Mouse (Mus musculus) embryonic facial prominence, embryonic 10.5 days (tissue): ENCODE data around the gene Cacnb3. TPM values are rescaled to one million over a fixed set of nuclear protein-coding genes. Genes with fewer than 3 reads are reported as not detected.

Experiments
- DNase-seq: peaks from one replicate; pipeline ENCODE4 v3.0.0-alpha.2; 2017; ENCODE audit warnings: low spot score
- H3K27ac ChIP-seq: fragments of 300-500 bp; sonication (generic); replicated peaks from 2 replicates; pipeline ENCODE4 v1.5.1; 2016; ENCODE audit warnings: mild to moderate bottlenecking
- H3K27me3 ChIP-seq: fragments of 300-500 bp; sonication (generic); replicated peaks from 2 replicates; pipeline ENCODE4 v1.6.1; 2016; ENCODE audit warnings: low read depth, mild to moderate bottlenecking; ENCODE audit not compliant: poor library complexity, severe bottlenecking
- H3K36me3 ChIP-seq: fragments of 300-500 bp; sonication (generic); replicated peaks from 2 replicates; pipeline ENCODE4 v1.6.1; 2016; ENCODE audit warnings: mild to moderate bottlenecking, moderate library complexity
- H3K4me1 ChIP-seq: fragments of 300-500 bp; sonication (generic); 2 replicates; pipeline ENCODE4 v1.6.1; 2016
- H3K4me3 ChIP-seq: fragments of 300-500 bp; sonication (generic); 2 replicates; pipeline ENCODE4 v1.5.1; 2016; ENCODE audit warnings: mild to moderate bottlenecking, moderate library complexity
- H3K9me3 ChIP-seq: fragments of 300-500 bp; sonication (generic); 2 replicates; pipeline ENCODE4 v1.6.1; 2016; ENCODE audit warnings: mild to moderate bottlenecking
- WGBS: fragments of 180-500 bp; shearing (Covaris S2); methylation state at CpG from one replicate; pipeline ENCODE4 v1.1.7; 2016; 5-methylcytosine and 5-hydroxymethylcytosine counted together
- polyA plus RNA-seq: library from polyadenylated mRNA; unstranded; fragments of >200 nt; fragmentation: Nextera tagmentation; extraction: Ambion mirVana; gene quantifications from 2 replicates; pipeline ENCODE4 v1.2.1, GENCODE M21; 2016

Cacnb3 gene
- polyA plus RNA-seq, 1 experiment from 2014 or later, result 37.0 TPM

DNA sequence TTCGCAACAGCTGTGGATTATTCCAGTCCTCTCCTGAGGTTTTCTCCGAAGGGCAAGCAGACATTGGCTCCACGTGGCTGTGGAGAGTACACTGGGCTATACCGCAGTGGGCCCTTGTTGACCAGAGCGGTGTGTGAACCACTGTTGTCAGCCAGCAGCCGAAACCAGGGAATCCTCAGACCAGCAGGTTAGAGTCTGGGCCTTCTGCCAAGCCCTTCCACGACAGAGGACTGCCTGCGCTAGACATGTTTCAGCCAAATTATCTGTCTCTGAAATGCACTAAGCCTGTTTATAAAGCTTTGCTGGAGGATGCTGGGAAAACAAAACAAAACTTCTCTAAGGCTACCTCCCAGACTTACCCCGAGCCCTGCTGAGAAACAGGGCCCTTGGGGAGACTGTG, 16.1 kb upstream of the Cacnb3 start:
- no peak for DNase-seq
- H3K36me3 ChIP-seq, result no peaks in the 10 kb centered on the region
- H3K27me3 ChIP-seq, result peaks cover 25% of the 10 kb centered on the region
- peaks cover 24% of the 10 kb centered on the region for H3K4me1 ChIP-seq
- 73% methylated on average over 9 of the region's 9 CpGs for WGBS
- peaks cover 4% of the 10 kb centered on the region; the same call in 1 of the 2 replicates for H3K9me3 ChIP-seq
- H3K27ac ChIP-seq, result no peak overlapping the region
- H3K4me3 ChIP-seq, result no peak overlapping the region

DNA sequence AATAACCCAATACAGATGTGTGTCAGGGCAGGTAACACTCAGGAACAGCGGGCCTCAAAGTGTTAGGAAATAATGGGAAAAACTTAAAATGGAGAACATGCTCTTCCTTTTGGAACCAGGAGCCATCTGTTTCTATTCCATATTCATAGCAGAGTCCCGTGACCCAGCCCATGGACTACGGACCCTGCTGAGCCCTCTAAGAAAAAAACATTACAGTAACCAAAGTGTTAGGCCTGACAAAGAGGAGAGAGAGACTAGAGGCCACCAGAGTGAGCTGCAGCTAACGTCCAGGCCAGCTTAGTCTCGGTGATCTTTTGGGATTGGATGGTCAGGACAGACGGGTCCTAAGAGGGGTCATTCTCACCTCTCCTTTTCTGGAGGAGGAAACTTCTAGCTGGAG, 15.7 kb upstream of the Cacnb3 start:
- no peak overlapping the region for H3K4me3 ChIP-seq
- no peak for DNase-seq
- H3K4me1 ChIP-seq, result peaks cover 20% of the 10 kb centered on the region
- no peak overlapping the region for H3K27ac ChIP-seq
- peaks cover 25% of the 10 kb centered on the region for H3K27me3 ChIP-seq
- WGBS, result 55% methylated on average over 6 of the region's 6 CpGs
- peaks cover 4% of the 10 kb centered on the region; the same call in 1 of the 2 replicates for H3K9me3 ChIP-seq
- H3K36me3 ChIP-seq, result no peaks in the 10 kb centered on the region

DNA sequence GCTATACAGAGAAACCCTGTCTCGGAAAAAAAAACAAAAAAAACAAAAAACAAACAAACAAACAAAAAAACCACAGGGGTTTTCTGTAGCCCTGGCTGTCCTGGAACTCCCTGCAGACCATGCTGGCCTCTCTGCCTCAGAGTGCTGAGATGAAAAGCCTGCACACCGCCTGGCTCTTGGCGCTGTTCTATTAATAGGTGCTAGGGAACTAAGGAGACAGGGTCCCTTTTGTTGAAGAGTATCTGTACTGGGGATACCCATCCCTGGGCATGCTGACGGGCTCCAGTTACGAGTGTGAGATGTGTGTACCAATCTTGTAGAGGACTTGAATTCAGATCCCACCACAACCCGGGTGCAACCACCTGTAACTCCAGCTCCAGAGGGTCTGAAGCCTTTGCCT, 14.9 kb upstream of the Cacnb3 start:
- no peak for DNase-seq
- Histone ChIP-seq H3K27ac (no peak overlapping the region), H3K4me3 (no peak overlapping the region), H3K36me3 (no peaks in the 10 kb centered on the region), H3K9me3 (peaks cover 4% of the 10 kb centered on the region; the same call in 1 of the 2 replicates), H3K4me1 (peaks cover 15% of the 10 kb centered on the region), H3K27me3 (peaks cover 22% of the 10 kb centered on the region)
- 61% methylated on average over 6 of the region's 6 CpGs for WGBS

DNA sequence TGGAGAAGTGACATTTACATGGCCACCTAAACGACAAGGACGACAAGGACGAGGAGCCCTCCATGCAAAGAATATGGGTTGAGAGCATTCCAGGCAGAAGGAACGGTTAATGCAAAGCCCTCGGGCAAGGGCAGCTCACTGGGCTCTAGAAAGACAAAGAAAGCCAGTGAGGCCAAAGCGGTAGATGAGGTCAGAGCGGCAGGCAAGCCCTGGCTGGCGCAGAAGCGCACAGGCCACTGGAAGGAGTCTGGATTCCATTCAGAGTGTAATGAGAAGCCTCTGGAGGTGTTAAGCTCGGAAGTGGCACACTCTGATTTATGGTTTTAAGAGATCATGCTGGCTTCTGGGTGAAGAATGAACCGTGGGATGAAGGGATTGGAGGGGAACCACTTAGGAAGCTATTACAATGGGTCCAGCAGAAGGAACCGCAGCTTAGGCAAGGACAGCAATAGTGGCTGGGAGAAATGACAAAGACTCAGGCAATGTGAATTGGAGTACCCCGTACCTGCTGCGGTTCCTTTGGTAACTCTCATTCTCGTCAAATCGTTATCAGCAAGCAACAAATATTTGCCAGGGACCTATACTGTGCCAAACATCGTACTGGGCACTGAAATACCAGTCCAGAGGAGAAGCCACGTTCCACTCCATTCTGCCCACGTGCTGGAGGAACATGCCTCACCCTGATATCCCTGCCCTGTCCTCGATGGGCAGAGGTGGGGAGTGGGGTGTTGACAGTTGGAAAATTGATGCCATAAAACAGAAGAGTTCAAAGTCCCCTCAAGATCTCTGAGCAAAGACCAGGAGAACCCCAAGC, 14.1 kb upstream of the Cacnb3 start:
- 32% methylated on average over 20 of the region's 20 CpGs for WGBS
- DNase-seq, result peak; percentile 42
- H3K27ac ChIP-seq, result no peak overlapping the region
- H3K4me3 ChIP-seq, result peak overlapping the region; percentile 11
- peaks cover 4% of the 10 kb centered on the region; the same call in 1 of the 2 replicates for H3K9me3 ChIP-seq
- no peaks in the 10 kb centered on the region for H3K36me3 ChIP-seq
- peaks cover 15% of the 10 kb centered on the region for H3K4me1 ChIP-seq
- H3K27me3 ChIP-seq, result peaks cover 17% of the 10 kb centered on the region

DNA sequence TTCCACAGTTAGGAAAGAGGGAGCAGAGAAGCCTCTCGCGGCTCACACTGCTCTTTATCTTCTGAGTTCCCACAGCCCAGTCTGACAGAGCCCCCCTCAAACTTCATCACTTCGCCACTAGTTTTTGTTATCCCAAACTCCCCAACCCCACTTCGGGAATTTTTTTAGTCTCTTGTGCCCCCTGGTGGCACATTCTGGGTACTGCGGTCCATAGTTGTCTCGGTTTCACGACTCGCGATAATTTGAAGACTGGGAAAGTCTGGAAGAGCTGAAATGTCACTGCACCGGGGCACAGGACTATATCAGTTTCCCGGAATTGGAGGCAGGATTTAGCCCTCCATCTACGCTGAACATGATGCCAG, 13.5 kb upstream of the Cacnb3 start:
- no peaks in the 10 kb centered on the region for H3K36me3 ChIP-seq
- 2% methylated on average over 12 of the region's 12 CpGs for WGBS
- H3K27ac ChIP-seq, result no peak overlapping the region
- peaks cover 22% of the 10 kb centered on the region for H3K27me3 ChIP-seq
- H3K9me3 ChIP-seq, result peaks cover 4% of the 10 kb centered on the region; the same call in 1 of the 2 replicates
- peak; percentile 89 for DNase-seq
- peak overlapping the region; percentile 11 for H3K4me3 ChIP-seq
- peaks cover 16% of the 10 kb centered on the region for H3K4me1 ChIP-seq

DNA sequence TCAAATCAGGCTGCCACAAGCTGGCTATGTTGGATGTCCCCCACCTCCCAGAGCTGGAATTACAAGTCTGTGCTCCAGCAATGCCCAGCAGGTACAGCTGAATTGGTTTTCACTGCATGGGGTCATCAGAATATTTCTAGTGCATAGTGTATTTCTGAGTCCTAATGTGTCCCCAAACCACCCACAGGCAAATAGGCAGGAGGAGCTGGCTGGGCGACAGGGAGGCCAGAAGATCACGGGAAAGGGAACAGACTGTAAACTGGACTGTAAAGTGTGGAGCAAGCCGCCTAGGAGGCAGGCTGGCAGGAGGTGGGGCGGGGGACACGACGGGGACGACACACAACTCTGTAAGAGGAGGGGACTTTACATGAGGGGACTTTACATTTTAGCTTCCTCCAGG, 8.4 kb upstream of the Cacnb3 start:
- Histone ChIP-seq H3K4me1 (peaks cover 22% of the 10 kb centered on the region), H3K36me3 (no peaks in the 10 kb centered on the region), H3K9me3 (peaks cover 4% of the 10 kb centered on the region; the same call in 1 of the 2 replicates), H3K27me3 (peaks cover 27% of the 10 kb centered on the region), H3K27ac (no peak overlapping the region), H3K4me3 (no peak overlapping the region)
- DNase-seq, result no peak
- WGBS, result 7% methylated on average over 7 of the region's 7 CpGs

DNA sequence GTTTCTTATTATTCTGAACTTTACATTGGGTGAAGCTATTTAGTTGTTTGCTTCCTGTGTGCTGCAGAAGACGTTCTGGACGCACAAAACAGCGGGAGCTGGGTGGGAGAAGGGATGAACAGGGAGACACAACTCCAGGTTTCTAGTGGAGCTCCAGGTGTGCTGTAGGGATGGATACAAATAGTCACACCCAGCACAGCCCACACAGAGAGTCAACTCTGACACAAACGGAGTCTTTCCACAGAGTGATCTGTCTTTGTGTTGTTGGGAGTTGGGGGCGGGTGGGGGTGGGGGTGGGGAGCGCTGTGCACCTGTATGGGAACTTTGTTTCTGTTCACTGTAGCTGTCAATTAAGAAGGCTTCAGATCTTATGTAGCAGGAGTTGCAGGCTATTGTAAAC, 7.9 kb upstream of the Cacnb3 start:
- peaks cover 31% of the 10 kb centered on the region for H3K27me3 ChIP-seq
- no peaks in the 10 kb centered on the region for H3K36me3 ChIP-seq
- WGBS, result 15% methylated on average over 6 of the region's 6 CpGs
- DNase-seq, result no peak
- no peak overlapping the region for H3K4me3 ChIP-seq
- H3K9me3 ChIP-seq, result peaks cover 4% of the 10 kb centered on the region; the same call in 1 of the 2 replicates
- no peak overlapping the region for H3K27ac ChIP-seq
- peaks cover 22% of the 10 kb centered on the region for H3K4me1 ChIP-seq

DNA sequence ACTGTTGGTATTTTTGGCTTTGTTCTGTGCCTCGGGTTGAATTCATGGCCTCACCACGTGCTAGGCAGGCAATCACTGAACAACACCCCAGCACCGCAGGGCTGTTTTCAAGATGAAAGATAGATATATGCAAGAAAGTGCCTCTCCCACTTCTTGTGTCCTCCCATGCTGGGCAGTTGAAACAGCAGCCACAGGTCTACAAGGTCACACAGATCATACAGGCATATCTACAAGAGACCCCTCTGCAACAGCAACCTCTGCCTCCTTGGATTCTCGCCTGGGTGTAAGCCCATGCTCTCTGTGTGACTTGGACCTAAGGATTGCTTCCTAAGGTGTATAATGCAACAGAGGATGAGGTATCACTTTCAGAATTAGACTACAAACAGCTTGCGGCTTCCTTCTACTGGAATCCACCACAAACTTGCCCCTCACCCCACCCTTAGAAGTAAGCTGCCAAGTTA, 7.2 kb upstream of the Cacnb3 start:
- Histone ChIP-seq H3K36me3 (no peaks in the 10 kb centered on the region), H3K27me3 (peaks cover 38% of the 10 kb centered on the region), H3K4me1 (peaks cover 26% of the 10 kb centered on the region), H3K4me3 (no peak overlapping the region), H3K9me3 (peaks cover 1% of the 10 kb centered on the region; the same call in 1 of the 2 replicates), H3K27ac (no peak overlapping the region)
- 61% methylated on average over 5 of the region's 5 CpGs for WGBS
- no peak for DNase-seq

DNA sequence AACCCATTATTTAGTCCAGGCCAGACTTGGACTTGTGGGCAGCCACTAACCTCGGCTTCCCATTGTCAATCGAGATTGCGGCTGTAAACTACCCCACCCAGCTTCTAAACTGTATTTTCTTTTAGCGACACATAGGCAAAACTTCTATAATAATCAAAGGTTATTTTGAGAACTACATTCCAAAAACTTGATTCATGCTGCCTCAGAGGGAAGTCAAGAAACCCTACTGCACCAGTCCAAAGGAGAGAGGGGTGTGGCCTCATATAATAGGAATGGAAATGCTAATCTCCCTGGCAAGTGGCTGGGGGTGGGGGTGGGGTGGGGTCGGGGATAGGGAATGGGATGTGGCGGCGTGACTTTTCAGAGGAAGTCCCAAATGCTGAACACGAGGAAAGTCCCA, 4.6 kb upstream of the Cacnb3 start:
- H3K36me3 ChIP-seq, result no peaks in the 10 kb centered on the region

DNA sequence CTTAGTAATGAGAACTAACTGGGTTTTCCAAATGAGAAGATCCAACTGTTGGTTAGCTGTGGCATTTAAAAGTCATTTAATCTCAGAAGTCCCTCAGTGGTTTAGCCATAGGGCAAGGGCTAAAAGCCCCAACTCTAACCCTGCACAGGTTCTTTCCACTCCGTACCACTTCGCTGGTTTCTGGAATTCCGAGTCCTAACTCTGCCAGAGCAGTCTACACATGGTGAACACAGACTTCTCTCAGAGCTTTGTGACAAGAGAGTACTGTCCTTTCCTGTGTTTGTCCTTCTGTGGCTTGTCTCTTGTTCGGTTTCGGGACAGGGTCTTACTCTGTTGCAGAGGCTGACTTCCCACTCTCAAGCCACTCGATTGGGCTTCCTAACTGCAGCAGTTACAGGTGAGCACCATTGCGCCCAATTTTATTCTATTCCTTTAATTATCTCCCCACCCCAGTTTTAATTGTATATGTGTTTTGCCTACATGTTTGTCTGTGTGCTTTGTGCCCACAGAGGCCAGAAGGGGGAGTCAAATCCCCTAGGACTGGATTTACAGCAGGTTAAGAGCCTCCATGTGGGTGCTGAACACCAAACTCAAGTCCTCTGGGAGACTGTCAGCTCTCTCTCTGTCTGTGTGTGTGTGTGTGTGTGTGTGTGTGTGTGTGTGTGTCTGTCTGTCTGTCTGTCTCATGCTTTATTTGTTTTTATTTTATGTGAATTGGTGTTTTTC, 4.0 kb upstream of the Cacnb3 start:
- Histone ChIP-seq H3K36me3 (no peaks in the 10 kb centered on the region), H3K27ac (no peak overlapping the region), H3K4me1 (peaks cover 58% of the 10 kb centered on the region), H3K27me3 (peaks cover 68% of the 10 kb centered on the region), H3K9me3 (no peaks in the 10 kb centered on the region; the same call in 1 of the 2 replicates), H3K4me3 (no peak overlapping the region)
- WGBS, result 72% methylated on average over 7 of the region's 7 CpGs
- DNase-seq, result no peak

More for the DNA sequence above, 4.6 kb upstream of the Cacnb3 start:
- WGBS, result 37% methylated on average over 8 of the region's 8 CpGs
- Histone ChIP-seq H3K27ac (no peak overlapping the region), H3K4me1 (peaks cover 53% of the 10 kb centered on the region), H3K27me3 (peaks cover 64% of the 10 kb centered on the region), H3K9me3 (no peaks in the 10 kb centered on the region; the same call in 1 of the 2 replicates), H3K4me3 (no peak overlapping the region)
- DNase-seq, result no peak

DNA sequence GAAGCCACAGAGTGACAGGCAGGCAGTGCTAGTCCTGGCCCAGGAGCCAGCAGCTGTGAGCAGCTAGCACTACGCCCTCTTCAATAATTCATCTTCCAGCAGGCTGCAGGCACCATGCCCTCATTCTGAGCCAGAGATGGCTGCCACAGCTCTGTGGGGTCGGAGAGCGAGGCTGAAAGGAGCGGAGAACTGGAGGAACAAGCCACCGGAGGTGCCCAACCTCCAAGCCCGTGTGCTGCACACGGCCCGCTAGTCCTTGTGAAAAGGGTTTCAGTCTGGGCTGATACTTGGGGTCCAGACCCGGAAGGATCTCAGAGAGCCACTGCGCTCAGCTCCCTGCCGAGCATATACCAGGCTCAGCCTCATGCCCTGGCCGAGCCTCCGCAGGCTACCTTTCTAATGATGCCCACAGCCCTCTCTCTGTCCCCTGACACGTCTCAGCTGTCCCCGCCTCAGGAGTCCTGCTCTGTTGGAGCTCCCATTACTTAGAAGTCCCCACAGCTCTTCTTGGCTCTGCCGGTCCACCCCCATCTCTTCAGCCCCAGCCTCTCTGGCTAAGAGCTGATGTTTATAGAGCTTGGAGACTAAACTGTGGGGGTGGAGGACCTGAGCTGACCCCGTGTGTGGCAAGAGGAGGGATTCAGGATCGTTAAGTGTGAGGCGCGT, 1.9 kb upstream of the Cacnb3 start:
- peak overlapping the region; percentile 42 for H3K4me3 ChIP-seq
- H3K4me1 ChIP-seq, result peaks cover 68% of the 10 kb centered on the region
- peak overlapping the region; percentile 78 for H3K27ac ChIP-seq
- WGBS, result 9% methylated on average over 20 of the region's 20 CpGs
- peaks cover 71% of the 10 kb centered on the region for H3K27me3 ChIP-seq
- DNase-seq, result peak; percentile 59
- H3K36me3 ChIP-seq, result no peaks in the 10 kb centered on the region
- no peaks in the 10 kb centered on the region; the same call in 1 of the 2 replicates for H3K9me3 ChIP-seq

DNA sequence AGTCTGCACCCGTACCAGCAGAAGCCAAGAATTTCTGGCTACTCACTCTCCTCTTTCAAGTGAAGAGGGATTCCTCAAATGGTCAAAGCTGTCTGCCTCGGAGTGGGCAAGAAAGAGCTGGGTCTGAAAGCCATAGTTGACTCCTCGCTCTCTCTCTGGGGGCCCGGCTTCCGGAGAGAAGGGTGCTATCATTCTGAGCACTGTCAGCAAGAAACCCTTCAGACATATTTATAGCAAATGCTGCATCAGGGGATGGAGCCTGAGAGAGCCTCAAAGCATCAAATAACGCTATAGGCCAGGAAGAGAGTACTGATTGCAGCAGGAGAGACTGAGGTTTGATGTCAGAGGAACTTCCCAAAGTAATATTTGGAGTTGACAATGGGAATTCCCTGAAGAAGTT, 1.2 kb upstream of the Cacnb3 start:
- DNase-seq, result no peak

More for the DNA sequence above, 1.2 kb upstream of the Cacnb3 start:
- Histone ChIP-seq H3K36me3 (no peaks in the 10 kb centered on the region), H3K4me1 (peaks cover 75% of the 10 kb centered on the region), H3K27me3 (peaks cover 78% of the 10 kb centered on the region), H3K27ac (peak overlapping the region; percentile 78), H3K4me3 (no peak overlapping the region; the same call in 1 of the 2 replicates), H3K9me3 (no peaks in the 10 kb centered on the region)
- WGBS, result 52% methylated on average over 6 of the region's 6 CpGs
